Mouse (Mus musculus) CH12.LX (cell line): ENCODE results near the gene 2510002D24Rik. TPM values are rescaled to one million over a fixed set of nuclear protein-coding genes. Genes with fewer than 3 reads are reported as not detected.

Experiments used
- DNase-seq: peaks from one replicate; pipeline ENCODE4 v3.0.0-alpha.2; 2013; ENCODE audit errors: extremely low read depth
- H3K27ac ChIP-seq: 2 replicates; pipeline ENCODE4 v1.5.1; 2012; ENCODE audit warnings: low read depth, mild to moderate bottlenecking, control low read depth, moderate library complexity; ENCODE audit not compliant: insufficient read depth
- H3K27me3 ChIP-seq: replicated peaks from 2 replicates; pipeline ENCODE3; 2012; ENCODE audit warnings: inconsistent platforms
- H3K36me3 ChIP-seq, 2 experiments: replicated peaks in 1 of 2; 2 replicates each; pipeline versions ENCODE3 to v1.6.1; 2012; ENCODE audit warnings: inconsistent platforms in 1 of 2, low read length in 1 of 2, mild to moderate bottlenecking in 1 of 2, mixed read lengths in 1 of 2, moderate library complexity in 1 of 2; ENCODE audit not compliant: control insufficient read depth in 1 of 2, insufficient read depth in 1 of 2
- H3K4me1 ChIP-seq, 2 experiments: 2 replicates each; pipeline ENCODE4 v1.6.1; 2012; ENCODE audit warnings: inconsistent platforms in 1 of 2, moderate library complexity in 1 of 2; ENCODE audit not compliant: insufficient read depth in 2 of 2, control insufficient read depth in 1 of 2
- H3K4me2 ChIP-seq: 2 replicates; pipeline ENCODE4 v1.6.1; 2012; ENCODE audit warnings: low read depth, mild to moderate bottlenecking, control low read depth; ENCODE audit not compliant: poor library complexity, insufficient read depth, severe bottlenecking
- H3K4me3 ChIP-seq, 3 experiments: fragments of 150-350 bp in 1 of 3; sonication (generic) in 1 of 3; replicated peaks in 1 of 3; 2 replicates each; pipeline versions ENCODE3 to v1.5.1; 2011 to 2012; ENCODE audit warnings: low read depth in 2 of 3, low read length in 2 of 3, mild to moderate bottlenecking in 2 of 3, moderate library complexity in 2 of 3, control low read depth in 1 of 3, improper control_type of control experiment in 1 of 3, inconsistent platforms in 1 of 3, mixed read lengths in 1 of 3; ENCODE audit not compliant: poor library complexity in 1 of 3
- H3K79me2 ChIP-seq: replicated peaks from 2 replicates; pipeline ENCODE4 v1.6.1; 2012; ENCODE audit warnings: mild to moderate bottlenecking, moderate library complexity; ENCODE audit not compliant: control insufficient read depth, poor library complexity, insufficient read depth, severe bottlenecking; ENCODE audit errors: extremely low read depth
- H3K9ac ChIP-seq: 2 replicates; pipeline ENCODE4 v1.6.1; 2012; ENCODE audit warnings: low read depth, mild to moderate bottlenecking, control low read depth, moderate library complexity; ENCODE audit not compliant: insufficient read depth
- H3K9me3 ChIP-seq: replicated peaks from 2 replicates; pipeline ENCODE3; 2012; ENCODE audit warnings: low read length, inconsistent platforms, mixed read lengths
- CHD1 ChIP-seq: IDR thresholded peaks from 2 replicates; pipeline ENCODE4 v1.6.1; 2012; ENCODE audit warnings: low read depth, low read length, improper control_type of control experiment, inconsistent platforms
- CHD2 ChIP-seq: IDR thresholded peaks from 2 replicates; pipeline ENCODE4 v1.6.1; 2011; ENCODE audit warnings: low read length, improper control_type of control experiment
- CTCF ChIP-seq, 2 experiments: IDR thresholded peaks in 1 of 2; conservative IDR thresholded peaks in 1 of 2; 2 replicates each; pipeline ENCODE4 v1.5.1; 2011 to 2012; ENCODE audit warnings: low read depth in 2 of 2, low read length in 2 of 2, improper control_type of control experiment in 1 of 2, inconsistent platforms in 1 of 2, mild to moderate bottlenecking in 1 of 2, moderate library complexity in 1 of 2
- E2F4 ChIP-seq: IDR thresholded peaks from 2 replicates; pipeline ENCODE4 v1.6.1; 2011; ENCODE audit warnings: low read depth, low read length, improper control_type of control experiment; ENCODE audit not compliant: insufficient replicate concordance
- ELF1 ChIP-seq: IDR thresholded peaks from 2 replicates; pipeline ENCODE4 v1.6.1; 2014; ENCODE audit warnings: low read depth, mild to moderate bottlenecking, inconsistent platforms, low read length, improper control_type of control experiment
- ETS1 ChIP-seq: conservative IDR thresholded peaks from 2 replicates; pipeline ENCODE4 v1.6.1; 2012; ENCODE audit warnings: low read depth, mild to moderate bottlenecking, inconsistent platforms, low read length, improper control_type of control experiment, moderate library complexity
- HCFC1 ChIP-seq: IDR thresholded peaks from 2 replicates; pipeline ENCODE4 v1.6.1; 2012; ENCODE audit warnings: low read depth, mild to moderate bottlenecking, inconsistent platforms, low read length, improper control_type of control experiment
- IRF4 ChIP-seq: IDR thresholded peaks from 2 replicates; pipeline ENCODE4 v1.6.1; 2014; ENCODE audit warnings: low read depth, mild to moderate bottlenecking, inconsistent platforms, low read length, improper control_type of control experiment
- JUN ChIP-seq: IDR thresholded peaks from 2 replicates; pipeline ENCODE4 v1.6.1; 2011; ENCODE audit warnings: low read depth, mild to moderate bottlenecking, low read length, improper control_type of control experiment, moderate library complexity; ENCODE audit not compliant: insufficient read depth
- JUND ChIP-seq: conservative IDR thresholded peaks from 2 replicates; pipeline ENCODE4 v1.6.1; 2011; ENCODE audit warnings: low read depth, low read length, improper control_type of control experiment
- KAT2A ChIP-seq: IDR thresholded peaks from 2 replicates; pipeline ENCODE4 v1.6.1; 2012; ENCODE audit warnings: low read length, improper control_type of control experiment, inconsistent platforms; ENCODE audit not compliant: insufficient replicate concordance
- MAX ChIP-seq: IDR thresholded peaks from 2 replicates; pipeline ENCODE4 v1.6.1; 2011; ENCODE audit warnings: low read length, improper control_type of control experiment
- MAZ ChIP-seq: IDR thresholded peaks from 2 replicates; pipeline ENCODE4 v1.6.1; 2012; ENCODE audit warnings: low read depth, mild to moderate bottlenecking, inconsistent platforms, low read length, improper control_type of control experiment, moderate library complexity
- MYC ChIP-seq: IDR thresholded peaks from 2 replicates; pipeline ENCODE4 v1.6.1; 2011; ENCODE audit warnings: low read depth, mild to moderate bottlenecking, improper control_type of control experiment, low read length
- NELFE ChIP-seq: IDR thresholded peaks from 2 replicates; pipeline ENCODE4 v1.6.1; 2011; ENCODE audit warnings: low read depth, low read length, improper control_type of control experiment
- NRF1 ChIP-seq: IDR thresholded peaks from 2 replicates; pipeline ENCODE4 v1.6.1; 2014; ENCODE audit warnings: low read depth, mild to moderate bottlenecking, inconsistent platforms, low read length, improper control_type of control experiment, moderate library complexity
- PAX5 ChIP-seq: IDR thresholded peaks from 2 replicates; pipeline ENCODE4 v1.6.1; 2012; ENCODE audit warnings: low read length, inconsistent platforms, mixed read lengths
- POLR2A ChIP-seq: IDR thresholded peaks from 2 replicates; pipeline ENCODE4 v1.6.1; 2011; ENCODE audit warnings: low read depth, mild to moderate bottlenecking, improper control_type of control experiment, low read length
- POLR2AphosphoS2 ChIP-seq: IDR thresholded peaks from 2 replicates; pipeline ENCODE4 v1.6.1; 2011; ENCODE audit warnings: low read depth, low read length, improper control_type of control experiment
- RAD21 ChIP-seq: IDR thresholded peaks from 2 replicates; pipeline ENCODE4 v1.6.1; 2011; ENCODE audit warnings: low read depth, mild to moderate bottlenecking, low read length, improper control_type of control experiment, moderate library complexity
- SIN3A ChIP-seq: IDR thresholded peaks from 2 replicates; pipeline ENCODE4 v1.6.1; 2012; ENCODE audit warnings: low read length, improper control_type of control experiment, inconsistent platforms
- TBP ChIP-seq: conservative IDR thresholded peaks from 2 replicates; pipeline ENCODE4 v1.6.1; 2011; ENCODE audit warnings: low read depth, low read length, improper control_type of control experiment
- TCF12 ChIP-seq: IDR thresholded peaks from 2 replicates; pipeline ENCODE4 v1.6.1; 2014; ENCODE audit warnings: low read depth, mild to moderate bottlenecking, inconsistent platforms, low read length, improper control_type of control experiment
- UBTF ChIP-seq: IDR thresholded peaks from 2 replicates; pipeline ENCODE4 v1.6.1; 2012; ENCODE audit warnings: low read depth, mild to moderate bottlenecking, inconsistent platforms, low read length, improper control_type of control experiment, moderate library complexity
- USF2 ChIP-seq: conservative IDR thresholded peaks from 2 replicates; pipeline ENCODE4 v1.6.1; 2011; ENCODE audit warnings: low read depth, low read length, improper control_type of control experiment
- ZC3H11A ChIP-seq: IDR thresholded peaks from 2 replicates; pipeline ENCODE4 v1.6.1; 2012; ENCODE audit warnings: low read depth, mild to moderate bottlenecking, inconsistent platforms, low read length, improper control_type of control experiment
- ZKSCAN1 ChIP-seq: IDR thresholded peaks from 2 replicates; pipeline ENCODE4 v1.6.1; 2012; ENCODE audit warnings: low read depth, inconsistent platforms, low read length, improper control_type of control experiment, borderline replicate concordance
- ZMIZ1 ChIP-seq: IDR thresholded peaks from 2 replicates; pipeline ENCODE4 v1.6.1; 2012; ENCODE audit warnings: low read depth, mild to moderate bottlenecking, inconsistent platforms, low read length, improper control_type of control experiment
- ZNF384 ChIP-seq: IDR thresholded peaks from 2 replicates; pipeline ENCODE4 v1.6.1; 2012; ENCODE audit warnings: low read depth, low read length, improper control_type of control experiment, inconsistent platforms
- dilution Hi-C: fragments of 300-500 bp; cut with MboI; formaldehyde crosslinking; loops from 2 replicates; pipeline ENCODE4 v1.14.3; 2020; ENCODE audit warnings: low sequenced_read_pairs; ENCODE audit not compliant: extremely low pct_unique_long_range_greater_than_20kb, extremely low pct_ligation_motif_present
- in situ Hi-C: fragments of 300-500 bp; cut with MboI; formaldehyde crosslinking; loops from 3 replicates; pipeline ENCODE4 v1.14.3; 2019; ENCODE audit warnings: low sequenced_read_pairs, low pct_ligation_motif_present, low pct_unique_long_range_greater_than_20kb, mixed read lengths
- polyA plus RNA-seq: library from polyadenylated mRNA; unstranded; fragments of >175 nt; gene quantifications from 2 replicates; pipeline ENCODE4 v1.2.1, GENCODE M21; 2012; ENCODE audit warnings: low read depth; ENCODE audit not compliant: insufficient read length
- total RNA-seq, 2 experiments: library from RNA; depleted of rRNA; stranded (reverse); fragments of 300-350 nt in 1 of 2; fragments of >200 nt in 1 of 2; gene quantifications; 2 replicates each; pipeline ENCODE4 v1.2.3; 2012 to 2014

The 2510002D24Rik gene
- 69.9 and 84.9 TPM in 2 replicates for total RNA-seq (2012; rRNA removed)
- total RNA-seq (2014; rRNA removed), result 66.2 and 70.2 TPM in 2 replicates
- polyA plus RNA-seq, result 63.9 and 78.0 TPM in 2 replicates

DNA sequence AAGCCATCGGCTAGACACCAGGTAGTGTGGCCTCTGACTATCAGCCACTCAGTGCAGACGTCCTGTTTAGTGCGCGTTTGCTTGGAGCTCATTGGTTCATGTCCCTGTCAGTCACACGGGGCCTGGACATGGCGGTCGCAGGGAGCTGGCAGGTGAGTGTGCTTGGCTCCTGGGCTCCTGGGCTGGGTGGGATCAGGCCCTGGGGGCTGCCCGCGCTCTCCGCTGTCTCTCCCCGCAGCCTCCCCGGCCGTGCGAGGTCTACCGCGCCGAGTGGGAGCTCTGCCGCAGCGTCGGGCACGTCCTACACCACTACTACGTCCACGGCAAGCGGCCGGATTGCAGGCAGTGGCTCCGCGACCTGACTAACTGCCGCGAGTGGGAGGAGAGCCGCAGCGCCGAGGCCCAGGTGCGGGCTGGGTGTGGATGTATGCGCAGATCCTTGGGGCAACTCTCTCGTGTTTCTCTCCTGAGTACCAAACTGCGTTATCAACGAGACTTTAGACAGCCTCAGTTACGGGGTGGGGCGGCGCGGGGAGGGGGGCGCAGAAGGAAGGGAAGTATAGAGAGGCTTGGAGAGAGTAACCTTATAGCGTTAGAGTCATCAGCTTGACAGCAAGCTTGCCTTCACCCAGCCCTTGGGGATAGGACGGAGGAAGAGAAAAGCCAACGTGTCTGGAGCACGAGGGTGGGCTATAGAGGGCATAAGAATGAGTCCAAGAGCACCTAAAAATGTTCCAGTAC, at the start of gene 2510002D24Rik, which contains the start of gene Gm28539:
TSS of gene 2510002D24Rik (plus strand) at position 111 of the 741 bp plus-strand sequence.
TSS of gene Gm28539 (plus strand) at position 117 of the 741 bp plus-strand sequence.
- peak within 1 kb of the TSS; percentile 51 for H3K9ac ChIP-seq
- no peaks in the 10 kb centered on the region for H3K27me3 ChIP-seq
- H3K4me2 ChIP-seq, result peak within 1 kb of the TSS; percentile 57
- H3K79me2 ChIP-seq, result peaks cover 20% of the 10 kb centered on the region
- peak; percentile 98 for DNase-seq
- H3K9me3 ChIP-seq, result no peaks in the 10 kb centered on the region
- peaks cover 46 to 72% of the 10 kb centered on the region in 2 experiments for H3K36me3 ChIP-seq
- in situ Hi-C loops, result no loop called here
- dilution Hi-C loops, result no loop called here
- H3K4me1 ChIP-seq, result peaks cover 5 to 22% of the 10 kb centered on the region in 2 experiments
- peak; percentile 87 for TF ChIP-seq TBP
- peak; percentile 82 for TF ChIP-seq CHD1
- peak; percentile 95 for TF ChIP-seq TCF12
- TF ChIP-seq MAZ, result no peak
- no peak; the same call in 1 of the 2 replicates for TF ChIP-seq E2F4
- TF ChIP-seq ZKSCAN1, result no peak
- no peak for TF ChIP-seq CTCF (conservative IDR thresholded peaks at IDR 0.05 in 1 of 2, IDR thresholded peaks at IDR 0.05 in 1 of 2; ENCODE audit: low read depth in 2 of 2, low read length in 2 of 2)
- peak; percentile 71 for TF ChIP-seq HCFC1
- peak; percentile 85 for TF ChIP-seq NELFE
- peak; percentile 24; the same call in 1 of the 2 replicates for TF ChIP-seq NRF1
- peak; percentile 32 for TF ChIP-seq MAX
- TF ChIP-seq RAD21, result no peak
- TF ChIP-seq USF2, result no peak; the same call in 1 of the 2 replicates
- TF ChIP-seq JUN, result no peak
- no peak for TF ChIP-seq ZNF384
- TF ChIP-seq ETS1, result no peak
- no peak for TF ChIP-seq PAX5
- 0 out of 2 replicates have a peak, but pooled peaks have one; percentile 52 for TF ChIP-seq UBTF
- peak; percentile 74 for TF ChIP-seq ZMIZ1
- no peak for TF ChIP-seq ZC3H11A
- TF ChIP-seq CHD2, result peak; percentile 72
- peak; percentile 72 for TF ChIP-seq ELF1
- TF ChIP-seq MYC, result peak; percentile 76
- TF ChIP-seq JUND, result no peak
- peak; percentile 97 for TF ChIP-seq POLR2AphosphoS2
- 0 out of 2 replicates have a peak, but pooled peaks have one; percentile 44 for TF ChIP-seq KAT2A
- TF ChIP-seq SIN3A, result peak; percentile 59; the same call in 1 of the 2 replicates
- peak; percentile 96 for TF ChIP-seq POLR2A
- TF ChIP-seq IRF4, result 0 out of 2 replicates have a peak, but pooled peaks have one; percentile 34
- H3K27ac ChIP-seq, result peak within 1 kb of the TSS; percentile 65
- peak within 1 kb of the TSS; percentile 68 to 96 (median 87) for H3K4me3 ChIP-seq
